Mouse (Mus musculus) R1 (cell line): ENCODE measurements at regions not wholly inside any gene's neighbourhood (a gene's known extent, or its start where the extent isn't known, plus 50 kb on each side); places are given as distances from the start of the nearest gene placed in this dataset.

Experiments
- DNase-seq: peaks from one replicate; pipeline ENCODE4 v3.0.0-alpha.2; 2018; ENCODE audit warnings: low read depth, low spot score

DNA sequence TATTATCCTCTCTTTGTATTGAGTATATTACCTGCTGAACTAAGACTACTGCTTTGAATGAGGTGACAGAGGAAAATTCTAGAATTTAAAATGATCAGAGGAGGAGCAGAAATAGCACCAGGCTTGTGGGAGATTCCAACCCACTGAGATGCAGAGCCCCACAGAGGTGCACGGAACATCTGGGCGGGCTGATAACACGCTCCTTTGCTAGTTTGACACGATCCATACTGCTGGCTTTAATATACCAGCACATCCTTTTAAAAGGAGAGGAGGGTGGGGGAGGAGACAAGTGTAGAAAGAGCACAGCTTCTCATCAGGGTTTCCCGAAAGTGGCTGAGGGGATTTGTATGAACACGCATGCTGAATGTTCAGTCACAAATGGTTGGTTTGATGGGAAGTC lies 451.0 kb downstream of the Cbln4 start:
- DNase-seq: no peak

- no peak for DNase-seq
Measured at GRCm38 (mm10) chr2:171588158-171588557, 455.1 kb downstream of the Cbln4 start.

- DNase-seq: peak; percentile 63
Measured at GRCm38 (mm10) chr2:171587635-171588034, 455.6 kb downstream of the Cbln4 start.

DNA sequence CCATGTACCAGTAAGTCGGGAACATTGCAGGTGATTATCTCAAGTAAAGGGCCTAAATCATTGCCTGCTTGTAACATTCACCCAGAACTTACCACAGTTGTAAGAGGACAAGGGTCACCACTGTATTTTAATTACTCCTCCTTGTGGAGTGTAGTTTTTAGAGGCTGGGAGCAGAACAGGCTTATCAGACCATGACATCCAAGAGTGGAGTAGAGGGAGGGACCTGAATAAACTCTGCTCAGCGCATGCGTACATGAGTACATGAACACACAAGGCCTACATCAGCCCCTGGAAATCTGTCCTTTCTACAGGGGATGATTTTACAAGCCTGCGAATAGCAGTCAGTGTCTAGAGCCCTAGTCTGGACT lies 456.4 kb downstream of the Cbln4 start:
- DNase-seq: no peak

DNA sequence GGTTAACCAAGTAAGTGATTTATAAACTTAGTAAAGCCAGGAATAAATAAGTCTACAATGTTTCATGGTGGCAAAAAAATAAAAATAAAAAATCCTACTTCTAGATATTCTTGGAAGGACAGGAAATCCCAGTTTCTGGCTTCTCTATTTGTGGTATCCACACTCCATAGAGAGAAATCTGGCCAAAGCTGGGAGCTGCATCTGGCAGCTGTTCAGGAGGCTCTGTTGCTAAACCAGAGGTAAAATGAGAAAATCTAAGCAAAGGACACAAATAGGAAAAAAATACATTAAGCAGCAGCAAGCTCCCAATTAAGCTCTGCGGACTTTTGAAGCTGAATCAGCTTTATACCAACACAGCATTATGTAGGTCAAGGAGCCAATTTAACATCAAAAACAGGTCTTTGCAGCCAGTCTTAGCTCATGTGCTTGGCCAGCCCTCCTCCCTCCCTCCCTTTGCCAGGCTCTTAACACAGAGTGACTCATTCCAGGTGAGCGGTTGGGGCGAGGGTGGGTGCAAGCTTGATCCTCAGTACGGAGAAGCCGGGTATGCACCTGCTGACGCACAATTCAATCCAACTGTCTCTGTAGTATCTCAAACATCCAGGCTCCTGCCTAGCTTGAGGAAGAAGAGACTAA lies 456.9 kb downstream of the Cbln4 start:
- DNase-seq: no peak

DNA sequence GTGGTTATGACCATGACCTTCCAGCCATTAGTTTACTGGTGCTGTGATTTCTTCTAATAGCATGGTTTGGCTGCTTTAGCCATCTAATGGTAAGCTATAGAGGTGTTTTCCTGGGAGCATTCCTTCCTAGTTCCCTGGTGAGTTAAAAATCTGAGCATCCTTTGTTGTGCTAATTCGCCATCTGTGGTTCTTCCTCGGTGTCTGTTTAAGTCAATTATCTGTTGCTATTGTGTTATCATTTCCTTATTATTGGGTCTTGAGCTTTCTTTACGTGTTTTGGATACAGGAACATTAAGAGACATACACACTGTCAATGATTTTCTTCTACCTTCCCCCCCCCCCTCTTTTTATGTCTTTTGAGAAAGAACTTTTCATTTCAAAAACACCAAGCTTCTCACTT lies 468.9 kb downstream of the Cbln4 start:
- DNase-seq: peak; percentile 90

DNA sequence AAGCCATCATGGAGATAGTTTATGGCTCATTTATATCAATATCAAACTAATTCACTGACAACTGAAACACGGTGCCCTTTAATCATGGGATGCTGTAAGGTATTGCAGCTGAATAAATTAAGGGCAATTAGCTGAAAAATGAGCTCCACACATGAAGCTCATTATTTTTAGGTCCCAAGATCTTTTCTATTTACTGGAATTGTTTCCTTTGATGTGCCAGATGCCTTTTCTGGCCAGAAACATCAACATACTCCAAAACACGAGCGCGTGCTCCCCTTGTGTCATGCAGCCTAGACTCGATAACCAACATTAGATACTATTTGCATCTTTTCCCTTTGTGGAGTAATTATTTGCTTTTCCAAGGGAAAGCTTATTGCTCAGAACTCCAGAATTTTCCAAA lies 480.6 kb downstream of the Cbln4 start:
- DNase-seq: no peak

GRCm38 (mm10) chr2:171542768-171543167 lies 500.5 kb downstream of the Cbln4 start:
- peak; percentile 88 for DNase-seq

DNA sequence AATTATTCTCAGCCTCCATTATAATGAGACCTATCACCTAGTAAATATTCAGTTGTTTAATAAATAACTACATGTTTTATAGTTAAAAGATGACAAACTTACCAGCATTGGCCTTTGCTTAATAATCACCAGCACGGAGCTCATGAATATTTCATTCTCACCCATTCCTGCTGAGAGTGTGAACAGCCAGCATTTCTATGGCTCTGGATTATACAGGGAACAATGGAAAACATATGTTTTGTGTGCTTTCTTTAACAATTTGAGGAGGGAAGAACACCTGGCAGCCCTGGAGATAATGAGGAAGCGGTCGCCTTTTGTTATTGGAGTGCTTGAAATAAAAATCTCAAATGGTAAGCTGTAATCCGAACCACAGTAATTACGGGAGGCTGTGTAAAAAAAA lies 528.4 kb downstream of the Cbln4 start:
- DNase-seq: no peak

GRCm38 (mm10) chr2:171496620-171497019 lies 546.6 kb downstream of the Cbln4 start:
- peak; percentile 15 for DNase-seq

DNA sequence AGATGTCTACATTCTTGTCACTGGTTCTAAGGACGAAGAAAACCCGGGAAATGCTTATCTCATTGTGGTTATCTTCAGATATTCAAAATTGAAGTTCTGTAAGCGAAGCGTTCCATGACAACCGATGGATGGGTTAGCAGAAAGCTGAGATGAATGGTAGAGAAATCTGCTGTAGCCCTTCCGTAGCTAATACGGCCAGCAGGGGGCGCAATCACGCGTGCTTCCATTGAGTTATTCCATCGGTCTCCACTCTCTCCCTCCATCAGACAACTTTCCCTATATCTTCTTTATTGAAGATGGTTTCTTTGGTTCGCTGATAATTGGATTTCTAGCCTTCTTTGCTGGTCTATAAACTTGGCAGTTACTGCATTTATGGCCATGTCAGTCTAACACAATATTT lies 549.5 kb downstream of the Cbln4 start:
- peak; percentile 60 for DNase-seq

- no peak for DNase-seq
Measured at GRCm38 (mm10) chr2:171487284-171487683, 556.0 kb downstream of the Cbln4 start.

DNA sequence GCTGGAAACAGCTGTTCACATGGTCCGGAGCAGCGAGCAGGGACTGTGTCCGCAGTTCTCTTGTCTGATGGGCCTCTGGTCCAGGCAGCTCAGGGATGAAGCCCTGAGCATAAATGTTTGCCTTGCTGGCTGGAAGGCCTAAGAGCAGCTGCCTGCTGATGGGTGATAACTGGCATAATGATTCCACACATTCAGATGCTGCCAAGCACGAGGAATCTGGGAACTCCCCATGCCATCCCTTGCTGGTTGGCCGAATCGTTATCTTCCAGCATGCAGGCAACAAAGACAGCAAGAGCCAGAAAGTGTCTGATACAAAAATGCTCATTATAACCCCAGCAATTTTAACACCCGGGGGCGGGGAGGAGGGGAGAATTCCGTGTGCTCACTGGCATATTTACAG lies 590.0 kb downstream of the Cbln4 start:
- no peak for DNase-seq

DNA sequence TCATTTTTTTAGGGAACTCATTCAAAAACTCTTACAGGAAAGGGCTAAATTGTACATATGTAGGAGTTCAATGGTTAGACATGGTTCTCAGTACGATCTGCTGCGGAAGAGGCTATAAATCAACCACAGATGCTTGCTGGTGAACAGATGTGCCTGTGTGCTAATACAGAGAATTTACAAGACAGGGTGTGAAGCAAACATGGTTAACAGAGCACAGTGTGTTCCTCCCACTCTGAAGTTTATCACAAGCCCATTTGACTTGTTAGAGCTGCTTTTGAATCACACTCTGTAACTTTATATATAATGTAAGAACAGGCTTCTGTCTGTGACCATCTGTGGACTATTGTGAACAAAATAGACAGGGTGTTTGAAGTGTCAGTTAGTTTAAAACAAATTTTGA lies 637.2 kb downstream of the Cbln4 start:
- DNase-seq: no peak

DNA sequence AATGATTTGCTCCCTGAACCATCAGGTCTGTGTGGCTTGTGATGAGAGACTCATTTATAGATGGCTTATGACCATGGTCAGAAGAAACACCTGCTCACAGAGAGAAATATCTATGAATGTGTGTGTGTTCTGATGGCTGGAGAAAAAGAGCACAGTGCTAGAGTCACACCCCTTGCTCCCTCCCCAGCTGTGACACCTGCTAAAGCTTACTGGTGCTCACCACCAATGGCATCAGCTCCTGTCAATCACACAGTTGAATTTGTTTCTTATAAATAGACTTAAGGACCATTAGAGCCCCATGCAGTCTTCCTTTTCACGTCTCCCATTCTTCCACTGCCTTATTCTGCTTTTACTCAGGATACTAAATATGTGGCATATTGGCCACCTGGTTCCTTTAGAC lies 654.3 kb downstream of the Cbln4 start:
- DNase-seq: no peak

DNA sequence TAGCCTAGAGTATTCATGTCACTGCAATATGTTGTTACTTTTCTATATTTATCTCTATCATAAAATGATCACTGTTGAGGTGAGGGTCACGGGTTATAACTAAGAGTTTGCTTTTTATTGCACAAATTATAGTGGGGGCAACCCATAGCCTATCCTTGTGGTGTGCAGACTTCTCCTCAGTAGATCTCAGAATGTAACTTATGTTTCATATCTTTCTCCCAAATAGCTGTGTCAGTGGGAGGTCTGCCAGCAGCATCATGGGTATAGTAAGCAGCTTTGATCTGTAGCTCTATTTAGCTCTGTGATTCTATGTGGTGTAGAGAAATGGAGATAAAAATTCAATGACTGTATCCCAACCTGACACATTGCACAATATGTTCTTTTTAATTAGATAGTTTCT lies 641.9 kb downstream of the Dok5 start:
- no peak for DNase-seq

GRCm38 (mm10) chr2:171373016-171373415 lies 641.4 kb downstream of the Dok5 start:
- DNase-seq: no peak

DNA sequence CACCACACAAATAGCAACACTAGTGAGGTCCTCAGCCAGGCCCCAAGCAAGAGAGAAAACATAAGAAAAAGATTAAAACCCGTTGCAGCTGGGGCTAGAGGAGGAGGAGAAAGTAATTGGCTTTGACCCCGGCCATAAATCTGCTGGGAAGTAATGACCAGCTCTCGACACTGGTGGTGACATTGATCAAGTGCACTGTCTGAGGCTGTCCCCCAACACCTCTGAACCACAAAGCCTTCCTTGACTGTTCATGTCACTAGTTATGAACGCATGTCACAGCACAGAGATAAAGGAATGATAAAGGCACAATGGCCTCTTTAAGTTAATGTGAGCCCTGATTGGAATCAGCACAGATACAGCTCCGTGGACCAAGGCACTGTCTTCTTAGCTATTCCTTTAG lies 640.1 kb downstream of the Dok5 start:
- DNase-seq: no peak

- no peak for DNase-seq
Measured at GRCm38 (mm10) chr2:171365553-171365952, 633.9 kb downstream of the Dok5 start.

DNA sequence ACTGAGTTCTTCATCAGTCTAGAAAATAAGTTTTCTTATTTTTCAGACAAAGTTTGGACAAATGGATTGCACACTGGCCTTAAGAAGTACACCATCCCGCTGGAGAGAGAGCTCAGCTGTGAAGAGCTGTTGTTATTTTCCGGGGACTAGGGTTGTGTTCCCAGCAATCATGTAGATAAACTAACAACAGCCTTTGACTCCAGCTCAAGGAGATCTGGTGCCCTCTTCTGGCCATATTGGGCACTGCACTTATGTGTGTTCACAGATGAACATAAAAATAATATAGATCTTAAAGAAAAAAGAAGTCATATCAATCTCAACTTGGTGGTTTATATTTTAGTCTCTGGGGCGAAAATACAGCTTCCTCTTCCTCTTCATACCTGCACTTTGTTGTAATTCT lies 633.0 kb downstream of the Dok5 start:
- DNase-seq: peak; percentile 46

GRCm38 (mm10) chr2:171363381-171363780 lies 631.8 kb downstream of the Dok5 start:
- DNase-seq: no peak

GRCm38 (mm10) chr2:171358071-171358760 lies 626.6 kb downstream of the Dok5 start:
- DNase-seq: no peak

DNA sequence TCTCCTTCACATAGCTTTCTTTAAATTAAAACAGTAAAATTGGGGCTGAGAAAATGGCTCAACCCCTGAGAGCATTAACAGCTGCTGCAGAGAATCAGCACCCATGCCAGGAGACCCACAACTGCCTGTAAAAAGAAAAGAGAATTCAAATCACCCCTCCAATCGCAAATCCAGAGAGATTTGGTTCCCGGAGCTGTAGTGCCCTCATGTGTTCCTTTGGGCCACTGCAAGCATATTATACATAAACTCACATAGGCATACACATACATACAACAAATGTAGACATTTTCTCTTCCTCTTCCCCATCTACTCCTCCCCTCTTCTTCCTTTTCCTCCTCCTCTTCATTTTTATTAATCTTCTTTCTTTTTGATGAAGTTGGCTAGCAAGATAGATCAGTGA lies 616.5 kb downstream of the Dok5 start:
- peak; percentile 40 for DNase-seq
